Mouse (Mus musculus): ENCODE data around the gene AI837181. TPM values are rescaled to one million over a fixed set of nuclear protein-coding genes. Genes with fewer than 3 reads are reported as not detected.

Gene AI837181
- polyA plus RNA-seq, 1 experiment from 2014 or later, result 63.6 TPM

DNA sequence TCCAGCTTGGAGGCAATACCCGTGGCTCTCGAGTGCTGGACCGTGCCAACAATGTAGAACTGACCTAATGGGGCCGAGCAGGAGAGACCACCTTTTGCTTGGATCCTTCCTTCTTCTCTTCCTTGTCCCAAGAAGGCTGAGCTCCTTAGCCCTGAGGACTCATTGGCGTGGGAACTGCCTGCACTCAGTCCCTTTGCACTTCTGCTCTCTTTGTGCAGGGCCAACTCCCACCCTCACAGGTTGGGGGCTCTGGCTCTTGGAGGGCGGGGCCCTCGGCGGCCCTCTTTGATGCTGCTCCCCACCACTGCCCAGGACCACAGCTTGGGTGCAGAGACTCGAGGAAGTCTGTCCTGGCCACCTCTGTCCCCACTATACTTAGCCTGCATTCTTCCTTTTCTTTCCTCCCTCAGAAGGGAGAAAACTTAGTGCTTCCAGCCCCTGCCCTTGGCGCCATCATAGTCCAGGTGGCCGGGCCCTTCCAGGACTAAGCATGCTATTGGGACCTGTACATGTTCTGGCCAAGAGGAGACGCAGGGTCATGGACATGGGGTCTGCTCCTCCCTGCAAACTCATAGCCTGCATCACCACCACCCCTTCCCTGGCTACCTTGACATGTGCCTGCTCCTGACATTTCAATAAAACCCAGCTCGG is 1.8 kb downstream of the AI837181 start:
- TF ChIP-seq CTCF (IDR thresholded peaks at IDR 0.05) (no peak), EP300 (IDR thresholded peaks at IDR 0.05) (no peak)
- no peak for ATAC-seq
- peaks cover 10% of the 10 kb centered on the region; the same call in 1 of the 2 replicates for H3K36me3 ChIP-seq (ENCODE audit: insufficient read depth, low read length)
- no peak for DNase-seq (ENCODE audit: low spot score)
- H3K9ac ChIP-seq (replicated peaks; ENCODE audit: low read depth), result no peak overlapping the region
- H3K9me3 ChIP-seq (ENCODE audit: low read length), result no peaks in the 10 kb centered on the region
- no peaks in the 10 kb centered on the region for H3K27me3 ChIP-seq (replicated peaks; ENCODE audit: insufficient read depth, low read length)
- 86% methylated on average over 13 of the region's 13 CpGs for WGBS
- H3K27ac ChIP-seq (ENCODE audit: low read length), result no peak overlapping the region
- peaks cover 23% of the 10 kb centered on the region for H3K4me1 ChIP-seq (ENCODE audit: insufficient read depth, low read depth, low read length)
- peak overlapping the region; percentile 60; the same call in 1 of the 2 replicates for H3K4me2 ChIP-seq (replicated peaks; ENCODE audit: low read depth, low read length)
- H3K4me3 ChIP-seq (ENCODE audit: low read depth, low read length), result no peak overlapping the region

DNA sequence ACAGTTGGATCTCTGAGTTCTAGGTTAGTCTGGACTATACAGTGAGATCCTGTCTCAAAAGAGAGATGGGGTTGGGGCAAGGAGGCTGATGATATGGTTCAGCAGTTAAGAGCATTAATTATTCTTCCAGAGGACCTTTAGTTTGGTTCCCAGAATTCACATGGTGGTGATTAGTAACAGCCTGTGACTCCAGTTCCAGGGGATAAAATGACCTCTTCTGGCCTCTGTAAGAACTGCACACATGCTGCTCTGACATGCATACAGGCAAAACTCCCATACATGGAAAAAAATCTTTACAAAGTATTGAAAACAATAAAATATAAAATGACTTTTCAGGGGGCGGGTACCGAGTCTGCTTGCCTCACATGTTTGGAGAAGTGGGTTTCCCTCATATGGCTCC is 3.1 kb downstream of the AI837181 start:
- Histone ChIP-seq H3K9me3 (ENCODE audit: low read length) (no peaks in the 10 kb centered on the region), H3K4me2 (replicated peaks; ENCODE audit: low read depth, low read length) (no peak overlapping the region), H3K36me3 (ENCODE audit: insufficient read depth, low read length) (peaks cover 4% of the 10 kb centered on the region; the same call in 1 of the 2 replicates), H3K4me1 (ENCODE audit: insufficient read depth, low read depth, low read length) (peaks cover 20% of the 10 kb centered on the region), H3K27me3 (replicated peaks; ENCODE audit: insufficient read depth, low read length) (no peaks in the 10 kb centered on the region), H3K27ac (ENCODE audit: low read length) (no peak overlapping the region), H3K9ac (replicated peaks; ENCODE audit: low read depth) (no peak overlapping the region), H3K4me3 (ENCODE audit: low read depth, low read length) (no peak overlapping the region)
- 80% methylated on average over 2 of the region's 2 CpGs for WGBS
- ATAC-seq, result no peak
- DNase-seq (ENCODE audit: low spot score), result peak; percentile 80
- TF ChIP-seq CTCF (IDR thresholded peaks at IDR 0.05) (peak; percentile 69), EP300 (IDR thresholded peaks at IDR 0.05) (no peak)

DNA sequence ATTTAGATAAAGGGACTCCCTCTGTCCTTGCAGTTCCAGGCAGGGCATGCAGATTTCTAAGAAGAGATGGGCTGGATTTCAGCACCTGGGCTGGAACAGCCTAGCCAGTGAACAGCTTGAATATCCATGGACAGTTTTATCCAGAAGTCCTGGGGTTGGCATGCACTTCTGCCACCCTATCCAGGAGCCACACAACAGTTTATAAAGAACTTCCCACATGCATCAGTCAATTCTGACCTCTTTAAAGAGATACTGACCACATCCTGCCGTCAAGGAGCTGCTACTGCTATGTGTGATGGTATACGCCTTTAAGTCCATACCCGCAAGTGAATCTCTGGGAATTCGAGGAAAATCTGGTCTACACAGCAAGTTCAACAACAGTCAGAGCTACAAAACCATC is 4.3 kb downstream of the AI837181 start:
- Histone ChIP-seq H3K27ac (ENCODE audit: low read length) (no peak overlapping the region), H3K36me3 (ENCODE audit: insufficient read depth, low read length) (peaks cover 4% of the 10 kb centered on the region; the same call in 1 of the 2 replicates), H3K27me3 (replicated peaks; ENCODE audit: insufficient read depth, low read length) (no peaks in the 10 kb centered on the region), H3K4me3 (ENCODE audit: low read depth, low read length) (no peak overlapping the region), H3K4me1 (ENCODE audit: insufficient read depth, low read depth, low read length) (peaks cover 22% of the 10 kb centered on the region; the same call in 1 of the 2 replicates), H3K9ac (replicated peaks; ENCODE audit: low read depth) (no peak overlapping the region), H3K9me3 (ENCODE audit: low read length) (no peaks in the 10 kb centered on the region), H3K4me2 (replicated peaks; ENCODE audit: low read depth, low read length) (no peak overlapping the region)
- TF ChIP-seq EP300 (IDR thresholded peaks at IDR 0.05) (no peak), CTCF (IDR thresholded peaks at IDR 0.05) (no peak)
- DNase-seq (ENCODE audit: low spot score), result no peak
- no peak for ATAC-seq
- WGBS, result 66% methylated on average over 4 of the region's 4 CpGs

DNA sequence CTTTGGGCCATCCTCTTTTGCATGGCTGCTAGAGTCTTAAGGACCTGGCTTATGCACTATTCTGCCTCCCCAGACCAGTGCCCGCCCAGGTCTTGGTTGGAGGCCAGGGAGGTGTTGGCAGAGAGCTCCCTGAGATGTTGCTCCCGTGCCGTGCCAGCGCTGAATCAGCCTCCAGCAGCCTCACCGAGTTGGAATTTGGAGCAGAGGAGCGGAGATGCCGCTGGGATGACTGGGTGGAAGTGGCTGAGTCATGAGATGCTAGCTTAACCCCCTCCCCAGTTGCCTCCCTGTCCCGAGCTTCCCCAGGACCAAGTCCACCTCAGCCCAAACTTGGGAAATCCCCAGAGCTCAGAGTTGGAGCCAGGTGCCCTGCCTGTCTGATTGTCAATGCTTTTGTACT is 4.9 kb downstream of the AI837181 start:
- H3K9me3 ChIP-seq (ENCODE audit: low read length), result no peaks in the 10 kb centered on the region
- ATAC-seq (no peak), DNase-seq (ENCODE audit: low spot score) (peak; percentile 52)
- no peaks in the 10 kb centered on the region for H3K27me3 ChIP-seq (replicated peaks; ENCODE audit: insufficient read depth, low read length)
- H3K36me3 ChIP-seq (ENCODE audit: insufficient read depth, low read length), result peaks cover 4% of the 10 kb centered on the region; the same call in 1 of the 2 replicates
- no peak for TF ChIP-seq CTCF (IDR thresholded peaks at IDR 0.05)
- no peak for TF ChIP-seq EP300 (IDR thresholded peaks at IDR 0.05)
- H3K9ac ChIP-seq (replicated peaks; ENCODE audit: low read depth), result no peak overlapping the region
- no peak overlapping the region for H3K27ac ChIP-seq (ENCODE audit: low read length)
- H3K4me3 ChIP-seq (ENCODE audit: low read depth, low read length), result no peak overlapping the region
- H3K4me1 ChIP-seq (ENCODE audit: insufficient read depth, low read depth, low read length), result peaks cover 22% of the 10 kb centered on the region; the same call in 1 of the 2 replicates
- WGBS, result 63% methylated on average over 8 of the region's 8 CpGs
- H3K4me2 ChIP-seq (replicated peaks; ENCODE audit: low read depth, low read length), result no peak overlapping the region

DNA sequence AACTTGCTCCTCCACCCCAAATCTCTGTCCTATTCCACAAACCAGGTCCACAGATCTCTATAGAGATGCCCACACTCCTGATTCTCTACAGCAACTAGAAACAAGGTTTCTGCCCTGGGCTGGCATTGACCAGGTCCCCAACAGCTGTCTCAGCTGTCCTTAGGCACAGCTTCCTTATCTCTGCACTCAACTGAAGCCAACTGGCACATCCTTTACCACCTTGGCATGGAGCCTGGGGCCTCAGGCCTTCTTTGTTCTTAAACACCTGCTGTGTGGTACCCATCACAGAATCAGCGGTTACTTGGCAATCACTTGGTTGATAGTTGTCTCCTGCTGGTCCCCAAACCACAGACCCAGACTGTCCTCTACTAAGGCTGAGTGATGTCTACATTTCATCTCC is 5.5 kb downstream of the AI837181 start:
- DNase-seq (ENCODE audit: low spot score) (no peak), ATAC-seq (no peak)
- TF ChIP-seq EP300 (IDR thresholded peaks at IDR 0.05), result no peak
- TF ChIP-seq CTCF (IDR thresholded peaks at IDR 0.05), result no peak
- no peaks in the 10 kb centered on the region for H3K27me3 ChIP-seq (replicated peaks; ENCODE audit: insufficient read depth, low read length)
- no peak overlapping the region for H3K4me3 ChIP-seq (ENCODE audit: low read depth, low read length)
- H3K4me2 ChIP-seq (replicated peaks; ENCODE audit: low read depth, low read length), result no peak overlapping the region
- no peak overlapping the region for H3K9ac ChIP-seq (replicated peaks; ENCODE audit: low read depth)
- H3K9me3 ChIP-seq (ENCODE audit: low read length), result no peaks in the 10 kb centered on the region
- peaks cover 4% of the 10 kb centered on the region; the same call in 1 of the 2 replicates for H3K36me3 ChIP-seq (ENCODE audit: insufficient read depth, low read length)
- no peak overlapping the region for H3K27ac ChIP-seq (ENCODE audit: low read length)
- H3K4me1 ChIP-seq (ENCODE audit: insufficient read depth, low read depth, low read length), result peaks cover 22% of the 10 kb centered on the region; the same call in 1 of the 2 replicates
- 66% methylated on average over 1 of the region's 1 CpGs for WGBS

DNA sequence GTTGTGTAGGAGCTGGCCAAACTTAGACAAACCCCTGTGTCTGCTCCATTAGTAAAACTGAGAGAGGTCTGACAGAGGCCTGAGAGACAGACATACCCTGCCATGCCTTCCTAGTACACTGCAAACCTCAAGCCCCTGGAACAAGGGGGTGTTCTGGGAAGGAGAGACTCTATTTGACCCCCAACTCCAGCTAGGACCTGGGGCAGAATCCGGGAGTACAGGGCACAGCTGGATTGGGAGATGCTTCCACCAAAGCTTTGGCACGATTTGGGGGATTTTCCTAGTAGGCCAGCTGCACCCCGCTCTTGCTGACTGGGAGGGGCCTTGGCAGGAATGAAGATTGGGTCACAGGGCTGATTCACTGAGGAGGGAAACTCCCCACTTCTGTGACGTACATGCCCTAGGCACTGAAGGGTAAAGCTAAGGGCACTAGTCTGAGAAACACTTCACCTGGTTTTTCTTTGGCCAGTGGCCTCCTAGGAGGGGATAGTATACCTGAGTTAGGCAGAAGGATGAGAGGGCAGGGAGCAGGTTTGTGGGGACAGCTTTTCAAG is 7.0 kb downstream of the AI837181 start:
- Histone ChIP-seq H3K4me2 (replicated peaks; ENCODE audit: low read depth, low read length) (no peak overlapping the region), H3K4me1 (ENCODE audit: insufficient read depth, low read depth, low read length) (peaks cover 11% of the 10 kb centered on the region; the same call in 1 of the 2 replicates), H3K36me3 (ENCODE audit: insufficient read depth, low read length) (no peaks in the 10 kb centered on the region), H3K4me3 (ENCODE audit: low read depth, low read length) (no peak overlapping the region), H3K9me3 (ENCODE audit: low read length) (no peaks in the 10 kb centered on the region), H3K27ac (ENCODE audit: low read length) (peak overlapping the region; percentile 81; the same call in 1 of the 2 replicates), H3K9ac (replicated peaks; ENCODE audit: low read depth) (no peak overlapping the region), H3K27me3 (replicated peaks; ENCODE audit: insufficient read depth, low read length) (no peaks in the 10 kb centered on the region)
- TF ChIP-seq CTCF (IDR thresholded peaks at IDR 0.05), result no peak
- TF ChIP-seq EP300 (IDR thresholded peaks at IDR 0.05), result 0 out of 2 replicates have a peak, but pooled peaks have one; percentile 55
- DNase-seq (ENCODE audit: low spot score) (peak; percentile 86), ATAC-seq (peak; percentile 64)
- WGBS, result 53% methylated on average over 4 of the region's 4 CpGs

Measured in lung, postnatal 0 days (tissue).